7 mouse cellular contexts compared by ENCODE assay signal in the genomic region with DNA sequence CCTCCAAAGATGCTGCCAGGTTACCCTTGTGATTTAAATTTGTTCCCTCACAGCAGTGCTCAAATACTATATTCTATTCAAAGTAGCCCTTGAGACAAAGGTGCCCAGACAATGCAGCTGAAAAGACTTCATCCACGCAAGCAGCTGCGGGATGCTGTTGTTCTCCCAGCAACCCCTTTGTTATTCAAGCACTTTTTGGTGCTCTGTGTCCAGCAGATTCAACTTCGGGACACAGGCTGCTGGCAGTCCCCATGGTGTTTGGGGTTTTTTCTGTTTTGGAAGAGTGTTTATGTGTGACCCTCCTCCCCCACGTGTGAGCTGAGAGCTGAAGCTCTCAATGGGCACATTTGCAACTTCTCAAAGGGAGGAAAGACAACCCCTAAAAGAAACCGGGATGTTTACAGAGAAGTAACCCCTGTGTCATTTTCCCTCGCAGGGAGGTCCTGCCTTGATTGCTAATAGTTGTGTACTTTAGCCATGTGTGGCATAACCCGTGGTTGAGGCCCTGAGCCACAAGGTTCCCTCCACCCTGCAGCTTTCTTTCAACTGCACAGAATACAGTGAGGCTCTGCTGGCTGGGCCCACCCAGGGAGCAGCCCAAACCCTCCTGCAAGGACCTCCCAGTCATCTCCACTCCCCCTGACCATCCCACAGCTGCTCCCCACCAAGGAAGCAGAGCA.
DNase-seq lines count a peak whose midpoint lies in the region; ATAC-seq and TF ChIP-seq lines count a peak whose summit lies in the region.

No protein-coding gene starts in this region.

- 4% methylated on average over 7 of the region's 7 CpGs for WGBS in hindbrain, embryonic 10.5 days
- 2% methylated on average over 7 of the region's 7 CpGs for WGBS in midbrain, embryonic 11.5 days

- DNase-seq in R1 (ENCODE audit: low read depth, low spot score) = peak; percentile 97
- peak; percentile 58 for DNase-seq in hindbrain, embryonic 10.5 days (ENCODE audit: low spot score)
- DNase-seq in midbrain, embryonic 11.5 days (ENCODE audit: low spot score, missing footprints) = peak; percentile 93
- DNase-seq in layer of hippocampus, adult 9-10 months (ENCODE audit: low spot score) = no peak
- DNase-seq in left cerebral cortex, postnatal 10 days (ENCODE audit: extremely low spot score in 1 of 2, low spot score in 2 of 2) = no peak

- no peaks in the 10 kb centered on the region for H3K9me3 ChIP-seq in ES-Bruce4 (replicated peaks; ENCODE audit: control insufficient read depth, insufficient read depth, low read length, poor library complexity, severe bottlenecking)
- H3K9me3 ChIP-seq in hindbrain, embryonic 10.5 days = no peaks in the 10 kb centered on the region
- H3K9me3 ChIP-seq in midbrain, embryonic 11.5 days (ENCODE audit: control insufficient read depth, low read length) = no peaks in the 10 kb centered on the region

- ATAC-seq in midbrain, embryonic 11.5 days (ENCODE audit: low FRiP score) = peak; percentile 89
- ATAC-seq in inflammation-experienced regulatory T-cells, adult 6 months = no peak

- TF ChIP-seq CTCF in ES-Bruce4 (IDR thresholded peaks at IDR 0.05; ENCODE audit: low read depth, low read length) = no peak

- intact Hi-C loops in left cerebral cortex, postnatal 10 days (cut with DNase I) = no loop called here

- peak; percentile 93 for TF ChIP-seq EP300 in ES-Bruce4 (IDR thresholded peaks at IDR 0.05; ENCODE audit: insufficient read depth, low read depth, low read length)

- no peak overlapping the region; the same call in 1 of the 2 replicates for H3K9ac ChIP-seq in ES-Bruce4 (ENCODE audit: low read depth, poor library complexity, severe bottlenecking)
- peak overlapping the region; percentile 17; the same call in 1 of the 2 replicates for H3K9ac ChIP-seq in midbrain, embryonic 11.5 days (ENCODE audit: low read length)

- H3K27ac ChIP-seq in ES-Bruce4 (ENCODE audit: insufficient read depth, low read length) = peak overlapping the region; percentile 92
- H3K27ac ChIP-seq in hindbrain, embryonic 10.5 days = peak overlapping the region; percentile 79
- H3K27ac ChIP-seq in midbrain, embryonic 11.5 days (ENCODE audit: low read depth, low read length) = peak overlapping the region; percentile 59; the same call in 1 of the 2 replicates

- H3K27me3 ChIP-seq in ES-Bruce4 (ENCODE audit: control insufficient read depth, insufficient read depth, low read length, poor library complexity, severe bottlenecking) = no peaks in the 10 kb centered on the region
- H3K27me3 ChIP-seq in hindbrain, embryonic 10.5 days (ENCODE audit: insufficient read depth, poor library complexity, severe bottlenecking) = peaks cover 29% of the 10 kb centered on the region
- H3K27me3 ChIP-seq in midbrain, embryonic 11.5 days (ENCODE audit: control insufficient read depth, insufficient read depth, low read length) = no peaks in the 10 kb centered on the region

- H3K36me3 ChIP-seq in ES-Bruce4 (ENCODE audit: control insufficient read depth, insufficient read depth, low read length, poor library complexity, severe bottlenecking) = no peaks in the 10 kb centered on the region
- H3K36me3 ChIP-seq in hindbrain, embryonic 10.5 days = no peaks in the 10 kb centered on the region
- no peaks in the 10 kb centered on the region for H3K36me3 ChIP-seq in midbrain, embryonic 11.5 days (ENCODE audit: control insufficient read depth, insufficient read depth, low read length)

- TF ChIP-seq POLR2A in ES-Bruce4 (IDR thresholded peaks at IDR 0.05; ENCODE audit: insufficient read depth, low read length) = no peak

- H3K4me3 ChIP-seq in ES-Bruce4 (ENCODE audit: low read depth, low read length) = no peak overlapping the region
- no peak overlapping the region for H3K4me3 ChIP-seq in hindbrain, embryonic 10.5 days
- no peak overlapping the region for H3K4me3 ChIP-seq in midbrain, embryonic 11.5 days (ENCODE audit: low read depth, low read length)

- peak overlapping the region; percentile 15; the same call in 1 of the 2 replicates for H3K4me2 ChIP-seq in midbrain, embryonic 11.5 days

- H3K4me1 ChIP-seq in ES-Bruce4 (ENCODE audit: control insufficient read depth, insufficient read depth, low read length) = peaks cover 7% of the 10 kb centered on the region
- peaks cover 31% of the 10 kb centered on the region for H3K4me1 ChIP-seq in hindbrain, embryonic 10.5 days (replicated peaks)
- peaks cover 19% of the 10 kb centered on the region for H3K4me1 ChIP-seq in midbrain, embryonic 11.5 days (ENCODE audit: control insufficient read depth, insufficient read depth, low read length)

Comparison
In these comparisons a context has a peak if more than half of its experiments do, and no peak if none do; other contexts are left out.
1. DNase-seq: peak in R1 (single experiment), hindbrain, embryonic 10.5 days (single experiment) and midbrain, embryonic 11.5 days (single experiment); none in layer of hippocampus, adult 9-10 months (single experiment) and left cerebral cortex, postnatal 10 days (0 of 2).
2. Peak in every context shown above with its lines, with median percentiles within 50 percentile points of each other: H3K27ac ChIP-seq.